Mouse (Mus musculus) heart, adult 2 months (tissue): ENCODE measurements at regions not wholly inside any gene's neighbourhood (a gene's known extent, or its start where the extent isn't known, plus 50 kb on each side); places are given as distances from the start of the nearest gene placed in this dataset.

Source experiments
- DNase-seq, 2 experiments: peaks; one replicate each; pipeline ENCODE4 v3.0.0; 2021
- H3K27ac ChIP-seq: fragments of 200-600 bp; 2 replicates; pipeline ENCODE4 v1.8.1; 2022
- H3K27me3 ChIP-seq: fragments of 200-500 bp; 2 replicates; pipeline ENCODE4 v1.6.1; 2012; ENCODE audit warnings: mild to moderate bottlenecking, low read length, inconsistent platforms, mixed read lengths; ENCODE audit not compliant: control insufficient read depth, insufficient read depth
- H3K36me3 ChIP-seq: fragments of 200-500 bp; 2 replicates; pipeline ENCODE4 v1.6.1; 2012; ENCODE audit warnings: low read length, inconsistent platforms; ENCODE audit not compliant: control insufficient read depth, insufficient read depth
- H3K4me1 ChIP-seq: fragments of 200-500 bp; 2 replicates; pipeline ENCODE4 v1.6.1; 2011; ENCODE audit warnings: low read length; ENCODE audit not compliant: control insufficient read depth, insufficient read depth
- H3K4me3 ChIP-seq: fragments of 200-600 bp; 2 replicates; pipeline ENCODE4 v1.8.1; 2022
- H3K79me2 ChIP-seq: fragments of 200-500 bp; replicated peaks from 2 replicates; pipeline ENCODE4 v1.6.1; 2012; ENCODE audit warnings: mild to moderate bottlenecking, inconsistent platforms, low read length, moderate library complexity, mixed read lengths; ENCODE audit not compliant: control insufficient read depth, insufficient read depth
- H3K9ac ChIP-seq: fragments of 200-500 bp; 2 replicates; pipeline ENCODE4 v1.6.1; 2012; ENCODE audit warnings: low read depth, mild to moderate bottlenecking, control low read depth, inconsistent platforms, low read length, mixed read lengths
- CTCF ChIP-seq: fragments of 200-600 bp; IDR thresholded peaks from 2 replicates; pipeline ENCODE4 v1.8.1; 2022; ENCODE audit warnings: antibody characterized with exemption, mild to moderate bottlenecking, moderate library complexity
- EP300 ChIP-seq: fragments of 200-500 bp; IDR thresholded peaks from 2 replicates; pipeline ENCODE4 v1.6.1; 2011; ENCODE audit warnings: low read depth, low read length, control low read depth; ENCODE audit not compliant: insufficient read depth
- POLR2A ChIP-seq: fragments of 200-500 bp; IDR thresholded peaks from 2 replicates; pipeline ENCODE4 v1.6.1; 2011; ENCODE audit warnings: mild to moderate bottlenecking, low read depth, low read length, control low read depth; ENCODE audit not compliant: insufficient read depth
- WGBS: fragments of 180-500 bp; shearing (Covaris S2); methylation state at CpG from one replicate; pipeline ENCODE4 v1.1.7; 2018; 5-methylcytosine and 5-hydroxymethylcytosine counted together
- intact Hi-C: fragments of 180-260 bp; cut with DNase I; formaldehyde crosslinking; loops from one replicate; pipeline ENCODE4 v1.15.1; 2025

- TF ChIP-seq CTCF (no peak), POLR2A (no peak), EP300 (no peak)
- intact Hi-C loops, result no loop called here
- H3K36me3 ChIP-seq, result no peaks in the 10 kb centered on the region
Observed at GRCm38 (mm10) chr13:55953426-55953825, 117.4 kb upstream of the Pitx1 start.

DNA sequence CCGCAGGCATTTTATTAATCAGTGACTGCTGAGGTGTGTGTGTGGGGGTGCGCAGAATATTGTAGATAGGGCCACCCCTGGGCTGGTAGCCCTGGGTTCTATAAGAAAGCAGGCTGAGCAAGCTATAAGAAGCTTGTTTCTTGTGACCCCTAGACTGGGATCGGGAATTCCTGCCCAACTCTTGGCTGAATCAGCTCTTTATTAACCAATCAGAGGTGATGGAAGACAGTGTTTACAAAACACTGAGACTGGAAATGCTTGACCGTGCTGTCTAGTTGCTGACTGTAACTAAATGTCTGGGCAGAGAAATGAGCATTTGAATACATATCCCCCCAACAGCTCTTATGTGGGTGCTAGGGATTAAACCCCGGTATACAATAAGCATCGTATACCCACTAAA lies 114.8 kb upstream of the Pitx1 start:
- H3K4me1 ChIP-seq, result no peaks in the 10 kb centered on the region
- H3K79me2 ChIP-seq, result no peaks in the 10 kb centered on the region
- TF ChIP-seq CTCF, result no peak
- WGBS, result 86% methylated on average over 6 of the region's 6 CpGs
- no peak for DNase-seq
- no peak overlapping the region for H3K4me3 ChIP-seq
- no peak overlapping the region for H3K27ac ChIP-seq
- H3K36me3 ChIP-seq, result no peaks in the 10 kb centered on the region
- no peak overlapping the region for H3K9ac ChIP-seq
- intact Hi-C loops, result no loop called here
- H3K27me3 ChIP-seq, result no peaks in the 10 kb centered on the region

More at GRCm38 (mm10) chr13:55953426-55953825, 117.4 kb upstream of the Pitx1 start:
- Histone ChIP-seq H3K4me1 (no peaks in the 10 kb centered on the region), H3K27ac (no peak overlapping the region), H3K27me3 (no peaks in the 10 kb centered on the region), H3K79me2 (no peaks in the 10 kb centered on the region), H3K4me3 (no peak overlapping the region), H3K9ac (no peak overlapping the region)
- WGBS, result 87% methylated on average over 2 of the region's 2 CpGs
- DNase-seq, result no peak

- 79% methylated on average over 9 of the region's 9 CpGs for WGBS
- no peak overlapping the region for H3K9ac ChIP-seq
- H3K36me3 ChIP-seq, result no peaks in the 10 kb centered on the region
- H3K27me3 ChIP-seq, result no peaks in the 10 kb centered on the region
- no peak overlapping the region for H3K4me3 ChIP-seq
- no peak for DNase-seq
- intact Hi-C loops, result no loop called here
- no peaks in the 10 kb centered on the region for H3K79me2 ChIP-seq
- H3K4me1 ChIP-seq, result no peaks in the 10 kb centered on the region
- no peak overlapping the region for H3K27ac ChIP-seq
- TF ChIP-seq POLR2A, result no peak
- no peak for TF ChIP-seq EP300
- TF ChIP-seq CTCF, result no peak
Observed at GRCm38 (mm10) chr13:55948591-55948990, 112.6 kb upstream of the Pitx1 start.

- Histone ChIP-seq H3K36me3 (no peaks in the 10 kb centered on the region), H3K4me3 (no peak overlapping the region), H3K9ac (no peak overlapping the region), H3K27me3 (no peaks in the 10 kb centered on the region), H3K27ac (no peak overlapping the region), H3K79me2 (no peaks in the 10 kb centered on the region), H3K4me1 (no peaks in the 10 kb centered on the region)
- intact Hi-C loops, result no loop called here
- no peak for DNase-seq
- WGBS, result 61% methylated on average over 2 of the region's 2 CpGs
- TF ChIP-seq CTCF (no peak), POLR2A (no peak), EP300 (no peak)
Observed at GRCm38 (mm10) chr13:55948144-55948543, 112.2 kb upstream of the Pitx1 start.

DNA sequence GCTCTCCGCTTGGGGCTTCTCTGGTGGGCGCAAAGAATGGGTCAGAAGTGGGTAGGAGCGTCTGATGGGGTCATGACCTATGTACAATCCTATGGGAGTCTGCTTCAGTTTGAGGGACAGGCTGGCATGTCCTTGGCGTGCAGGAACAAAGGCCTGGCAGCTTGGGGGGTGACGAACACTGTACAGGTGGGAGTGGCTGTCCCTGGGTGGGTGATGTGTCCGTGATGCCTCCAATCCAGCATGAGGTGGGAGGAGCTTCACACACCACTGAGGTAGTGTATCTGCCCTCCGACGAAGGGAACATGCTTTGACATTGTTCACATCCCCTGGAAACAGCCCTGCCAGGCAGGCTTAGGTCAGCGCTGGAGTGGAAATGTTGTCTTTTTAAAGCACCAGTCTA lies 101.4 kb upstream of the Pitx1 start:
- Histone ChIP-seq H3K79me2 (no peaks in the 10 kb centered on the region), H3K36me3 (no peaks in the 10 kb centered on the region), H3K9ac (no peak overlapping the region), H3K4me1 (no peaks in the 10 kb centered on the region), H3K27me3 (no peaks in the 10 kb centered on the region), H3K27ac (no peak overlapping the region), H3K4me3 (no peak overlapping the region)
- WGBS, result 84% methylated on average over 9 of the region's 9 CpGs
- TF ChIP-seq CTCF, result no peak
- TF ChIP-seq EP300, result no peak
- TF ChIP-seq POLR2A, result no peak
- no peak for DNase-seq
- intact Hi-C loops, result no loop called here

- Histone ChIP-seq H3K27me3 (no peaks in the 10 kb centered on the region), H3K4me1 (no peaks in the 10 kb centered on the region), H3K79me2 (no peaks in the 10 kb centered on the region), H3K27ac (no peak overlapping the region), H3K36me3 (no peaks in the 10 kb centered on the region), H3K4me3 (no peak overlapping the region), H3K9ac (no peak overlapping the region)
- TF ChIP-seq POLR2A (no peak), CTCF (no peak), EP300 (no peak)
- no peak for DNase-seq
- intact Hi-C loops, result no loop called here
- 82% methylated on average over 9 of the region's 9 CpGs for WGBS
Observed at GRCm38 (mm10) chr13:55937000-55937399, 101.0 kb upstream of the Pitx1 start.

- no peaks in the 10 kb centered on the region for H3K36me3 ChIP-seq
- no peaks in the 10 kb centered on the region for H3K27me3 ChIP-seq
- no peak overlapping the region for H3K9ac ChIP-seq
- no peak overlapping the region for H3K27ac ChIP-seq
- no peaks in the 10 kb centered on the region for H3K4me1 ChIP-seq
- no peaks in the 10 kb centered on the region for H3K79me2 ChIP-seq
- DNase-seq, result no peak
- no peak overlapping the region for H3K4me3 ChIP-seq
- intact Hi-C loops, result no loop called here
- TF ChIP-seq CTCF (no peak), POLR2A (no peak), EP300 (no peak)
- WGBS, result 77% methylated on average over 11 of the region's 11 CpGs
Observed at GRCm38 (mm10) chr13:55930637-55931036, 94.6 kb upstream of the Pitx1 start.
